ENCODE assay signal across 10 mouse cellular contexts in genomic region chr4:53900386-53900971, GRCm38 (mm10).
A peak's percentile ranks its signal among the peaks of the same experiment; 100 is the strongest.
DNase-seq lines count a peak whose midpoint lies in the region; ATAC-seq and TF ChIP-seq lines count a peak whose summit lies in the region.
"Had no signal": no experiment of that assay in that cellular context is flagged by ENCODE, and none has a peak within 500 bp of the region (broad histone marks: within the 10 kb centered on the region; RNA-seq: fewer than 3 reads in every experiment).

No protein-coding gene starts in this region.

- WGBS in midbrain, postnatal 0 days: 49% methylated on average over 6 of the region's 6 CpGs
- 67% methylated on average over 6 of the region's 6 CpGs for WGBS in midbrain, embryonic 11.5 days
- WGBS in kidney, adult 2 months: 22% methylated on average over 6 of the region's 6 CpGs
- WGBS in neural tube, embryonic 12.5 days: 29% methylated on average over 6 of the region's 6 CpGs
- WGBS in forebrain, embryonic 16.5 days: 62% methylated on average over 6 of the region's 6 CpGs

- no peaks in the 10 kb centered on the region for H3K9me3 ChIP-seq in midbrain, postnatal 0 days (ENCODE audit: low read length)
- no peaks in the 10 kb centered on the region for H3K9me3 ChIP-seq in midbrain, embryonic 11.5 days (ENCODE audit: control insufficient read depth, low read length)
- no peaks in the 10 kb centered on the region for H3K9me3 ChIP-seq in neural tube, embryonic 12.5 days
- H3K9me3 ChIP-seq in forebrain, embryonic 16.5 days (ENCODE audit: control insufficient read depth, low read length): no peaks in the 10 kb centered on the region
- H3K9me3 ChIP-seq: forebrain, embryonic 12.5 days had no signal

- H3K4me3 ChIP-seq in midbrain, postnatal 0 days (ENCODE audit: low read depth, low read length): no peak overlapping the region
- no peak overlapping the region for H3K4me3 ChIP-seq in midbrain, embryonic 11.5 days (ENCODE audit: low read depth, low read length)
- no peak overlapping the region for H3K4me3 ChIP-seq in kidney, adult 2 months (ENCODE audit: insufficient read depth, low read depth, low read length)
- H3K4me3 ChIP-seq in neural tube, embryonic 12.5 days: no peak overlapping the region
- no peak overlapping the region for H3K4me3 ChIP-seq in forebrain, embryonic 16.5 days (replicated peaks; ENCODE audit: low read length)
- H3K4me3 ChIP-seq: forebrain, embryonic 12.5 days had no signal

- no peak for TF ChIP-seq POLR2A in kidney, adult 2 months (IDR thresholded peaks at IDR 0.05; ENCODE audit: low read depth, low read length)

- no peak overlapping the region for H3K27ac ChIP-seq in midbrain, postnatal 0 days (ENCODE audit: low read depth, low read length)
- H3K27ac ChIP-seq in midbrain, embryonic 11.5 days (ENCODE audit: low read depth, low read length): no peak overlapping the region
- no peak overlapping the region for H3K27ac ChIP-seq in kidney, adult 2 months (ENCODE audit: insufficient read depth, low read depth, low read length)
- no peak overlapping the region for H3K27ac ChIP-seq in neural tube, embryonic 12.5 days
- no peak overlapping the region for H3K27ac ChIP-seq in forebrain, embryonic 16.5 days (ENCODE audit: low read length)
- H3K27ac ChIP-seq: forebrain, embryonic 12.5 days had no signal

- no peaks in the 10 kb centered on the region for H3K27me3 ChIP-seq in midbrain, postnatal 0 days (ENCODE audit: insufficient read depth, low read length)
- H3K27me3 ChIP-seq in midbrain, embryonic 11.5 days (ENCODE audit: control insufficient read depth, insufficient read depth, low read length): no peaks in the 10 kb centered on the region
- no peaks in the 10 kb centered on the region for H3K27me3 ChIP-seq in kidney, adult 2 months (replicated peaks; ENCODE audit: control insufficient read depth, insufficient read depth, low read length)
- no peaks in the 10 kb centered on the region for H3K27me3 ChIP-seq in neural tube, embryonic 12.5 days (replicated peaks)
- H3K27me3 ChIP-seq in forebrain, embryonic 16.5 days (replicated peaks; ENCODE audit: control insufficient read depth, insufficient read depth, low read length): no peaks in the 10 kb centered on the region
- H3K27me3 ChIP-seq: forebrain, embryonic 12.5 days had no signal

- no peaks in the 10 kb centered on the region for H3K36me3 ChIP-seq in midbrain, postnatal 0 days (ENCODE audit: insufficient read depth, low read length)
- H3K36me3 ChIP-seq in midbrain, embryonic 11.5 days (ENCODE audit: control insufficient read depth, insufficient read depth, low read length): no peaks in the 10 kb centered on the region
- H3K36me3 ChIP-seq in kidney, adult 2 months (ENCODE audit: control insufficient read depth, insufficient read depth, low read length): no peaks in the 10 kb centered on the region
- no peaks in the 10 kb centered on the region for H3K36me3 ChIP-seq in neural tube, embryonic 12.5 days
- H3K36me3 ChIP-seq in forebrain, embryonic 16.5 days (ENCODE audit: control insufficient read depth, insufficient read depth): no peaks in the 10 kb centered on the region
- H3K36me3 ChIP-seq: forebrain, embryonic 12.5 days had no signal

- H3K4me1 ChIP-seq in midbrain, postnatal 0 days (ENCODE audit: insufficient read depth, low read length): no peaks in the 10 kb centered on the region
- H3K4me1 ChIP-seq in midbrain, embryonic 11.5 days (ENCODE audit: control insufficient read depth, insufficient read depth, low read length): no peaks in the 10 kb centered on the region
- H3K4me1 ChIP-seq in kidney, adult 2 months (ENCODE audit: control insufficient read depth, insufficient read depth, low read length): no peaks in the 10 kb centered on the region
- H3K4me1 ChIP-seq in neural tube, embryonic 12.5 days: peaks cover 6% of the 10 kb centered on the region; the same call in 1 of the 2 replicates
- H3K4me1 ChIP-seq in forebrain, embryonic 16.5 days (replicated peaks; ENCODE audit: control insufficient read depth, insufficient read depth, low read length): 0 out of 2 replicates have a peak, but pooled peaks cover 2% of the 10 kb centered on the region

- no peak overlapping the region for H3K4me2 ChIP-seq in midbrain, postnatal 0 days (ENCODE audit: low read depth, low read length, poor library complexity, severe bottlenecking)
- H3K4me2 ChIP-seq in midbrain, embryonic 11.5 days: no peak overlapping the region
- H3K4me2 ChIP-seq in neural tube, embryonic 12.5 days (replicated peaks): no peak overlapping the region
- H3K4me2 ChIP-seq in forebrain, embryonic 16.5 days (ENCODE audit: low read length): no peak overlapping the region
- H3K4me2 ChIP-seq: forebrain, embryonic 12.5 days had no signal

- no peak for TF ChIP-seq CTCF in midbrain, postnatal 0 days (IDR thresholded peaks at IDR 0.05)
- TF ChIP-seq CTCF in kidney, adult 2 months (conservative IDR thresholded peaks at IDR 0.05; ENCODE audit: insufficient read depth, insufficient read length, low read depth, low read length): no peak

- ATAC-seq in midbrain, postnatal 0 days (ENCODE audit: low FRiP score): no peak
- no peak for ATAC-seq in midbrain, embryonic 11.5 days (ENCODE audit: low FRiP score)
- ATAC-seq in neural tube, embryonic 12.5 days (ENCODE audit: low FRiP score, low read depth): peak; percentile 50; the same call in 1 of the 2 replicates
- ATAC-seq in activated CD4-positive, CD25-positive, alpha-beta regulatory T cell, adult 4 months: no peak
- ATAC-seq in forebrain, embryonic 16.5 days: no peak

- DNase-seq in midbrain, postnatal 0 days (ENCODE audit: low spot score): peak; percentile 50
- no peak for DNase-seq in midbrain, embryonic 11.5 days (ENCODE audit: low spot score, missing footprints)
- peak; percentile 86 for DNase-seq in adrenal gland, postnatal 14 days
- peak; percentile 71 for DNase-seq in kidney, adult 2 months
- no peak for DNase-seq in testis, postnatal 14 days (ENCODE audit: low spot score)
- DNase-seq: lung, adult 18-20 months had no signal

- no peak overlapping the region for H3K9ac ChIP-seq in midbrain, postnatal 0 days (replicated peaks; ENCODE audit: low read length, poor library complexity, severe bottlenecking)
- H3K9ac ChIP-seq in midbrain, embryonic 11.5 days (ENCODE audit: low read length): no peak overlapping the region
- no peak overlapping the region for H3K9ac ChIP-seq in neural tube, embryonic 12.5 days
- no peak overlapping the region for H3K9ac ChIP-seq in forebrain, embryonic 16.5 days (replicated peaks; ENCODE audit: low read depth, low read length)
- H3K9ac ChIP-seq: forebrain, embryonic 12.5 days had no signal

Comparison
In these comparisons a context has a peak if more than half of its experiments do, and no peak if none do; other contexts are left out.
1. DNase-seq: peak in midbrain, postnatal 0 days (single experiment), adrenal gland, postnatal 14 days (single experiment) and kidney, adult 2 months (single experiment); none in midbrain, embryonic 11.5 days (single experiment) and testis, postnatal 14 days (single experiment).